Mouse (Mus musculus) urinary bladder, postnatal 14 days (tissue): ENCODE measurements around the gene Mars.
"Not testable (repeated sequence)": the region's sequence is repeated elsewhere in the genome, so short reads cannot be mapped to it uniquely, and the experiment has no call there.

Source experiments
- DNase-seq: peaks from one replicate; pipeline ENCODE4 v3.0.0; 2021; ENCODE audit warnings: low spot score

The Mars gene

DNA sequence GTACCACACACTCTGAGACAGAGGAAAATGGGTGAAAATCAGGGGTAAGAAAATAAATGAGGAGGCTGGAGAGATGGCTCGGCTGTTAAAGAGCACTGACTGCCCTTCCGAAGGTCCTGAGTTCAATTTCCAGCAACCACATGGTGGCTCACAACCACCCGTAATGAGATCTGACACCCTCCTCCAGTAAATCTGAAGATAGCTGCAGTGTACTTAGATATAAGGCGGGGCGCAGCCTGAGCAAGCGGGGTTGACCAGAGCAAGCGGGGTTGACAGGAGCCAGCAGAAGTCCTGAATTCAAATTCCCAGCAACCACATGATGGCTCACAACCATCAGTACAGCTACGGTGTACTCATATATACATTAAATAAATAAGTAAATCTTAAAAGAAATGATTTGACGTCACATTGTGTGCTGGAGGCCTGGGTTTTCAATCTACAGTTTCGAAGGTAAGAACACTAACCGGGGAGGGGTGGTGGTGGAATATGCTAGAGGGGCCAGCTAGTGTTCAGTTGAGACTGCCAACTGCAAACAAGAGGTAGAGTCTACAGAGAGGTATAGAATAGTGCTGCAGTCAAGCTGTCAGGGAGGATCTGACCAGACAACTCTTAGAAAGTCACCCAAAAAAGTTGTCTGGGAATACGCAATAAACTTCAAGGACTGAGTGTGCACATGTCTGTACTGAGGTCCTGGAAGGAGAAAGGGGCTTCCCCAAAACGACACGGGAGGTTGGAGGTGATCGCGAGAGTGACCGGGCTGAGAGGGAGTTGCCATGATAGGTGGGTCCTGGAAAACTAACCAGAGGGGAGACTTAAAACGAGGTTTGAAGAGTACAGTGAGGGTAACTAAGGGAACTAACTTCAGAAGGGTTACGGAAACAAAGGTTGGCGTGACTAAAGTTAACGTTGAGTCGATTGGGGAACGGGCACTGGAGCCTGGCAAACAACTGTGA lies 787 bp downstream of the Mars start:
- no peak for DNase-seq

DNA sequence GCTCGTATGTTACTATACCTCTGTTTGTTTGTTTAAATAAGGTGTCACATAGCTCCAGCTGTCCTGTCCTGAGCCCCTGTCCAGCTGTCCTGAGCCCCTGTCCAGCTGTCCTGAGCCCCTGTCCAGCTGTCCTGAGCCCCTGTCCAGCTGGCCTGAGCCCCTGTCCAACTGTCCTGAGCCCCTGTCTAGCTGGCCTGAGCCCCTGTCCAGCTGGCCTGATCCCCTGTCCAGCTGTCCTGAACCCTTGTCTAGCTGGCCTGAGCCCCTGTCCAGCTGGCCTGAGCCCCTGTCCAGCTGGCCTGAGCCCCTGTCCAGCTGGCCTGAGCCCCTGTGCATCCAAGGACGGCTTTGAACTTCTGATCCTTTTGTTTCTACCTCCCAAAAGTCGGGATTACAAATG lies 2.4 kb downstream of the Mars start:
- not testable (repeated sequence) for DNase-seq

- DNase-seq = no peak
Measured at GRCm38 (mm10) chr10:127303136-127303535, 8.4 kb downstream of the Mars start.

- no peak for DNase-seq
Measured at GRCm38 (mm10) chr10:127300361-127300760, 11.2 kb downstream of the Mars start.

- DNase-seq = no peak
Measured at GRCm38 (mm10) chr10:127297015-127297871, 14.3 kb downstream of the Mars start.

GRCm38 (mm10) chr10:127295986-127296794 lies 15.4 kb downstream of the Mars start:
- DNase-seq = no peak

- no peak for DNase-seq
Measured at GRCm38 (mm10) chr10:127294895-127295510, 16.6 kb downstream of the Mars start.

DNA sequence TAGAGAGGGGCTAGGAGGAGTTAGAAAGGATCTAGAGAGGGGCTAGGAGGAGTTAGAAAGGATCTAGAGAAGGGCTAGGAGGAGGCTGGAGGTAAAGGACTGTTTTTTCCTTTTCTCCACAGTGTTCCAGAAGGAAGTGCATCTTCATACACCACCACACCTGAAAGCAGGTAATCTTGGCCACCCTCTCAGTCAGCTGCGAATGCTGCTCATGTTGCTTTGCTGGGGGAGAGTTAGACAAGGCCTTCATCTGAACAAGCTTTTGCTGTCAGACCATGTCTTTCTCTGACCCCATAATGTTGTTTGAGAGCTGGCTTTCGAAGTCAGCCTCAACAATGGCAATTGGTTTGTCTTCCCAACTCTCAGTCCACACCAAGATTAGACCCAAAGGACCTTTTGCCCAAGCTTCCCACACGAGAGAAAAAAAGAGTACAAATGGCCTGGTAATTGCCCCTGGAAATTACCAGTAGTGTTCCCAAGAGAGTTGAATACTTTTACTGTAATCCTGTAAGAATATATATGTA lies 17.9 kb downstream of the Mars start:
- DNase-seq = no peak

- DNase-seq = no peak
Measured at GRCm38 (mm10) chr10:127292987-127293538, 18.5 kb downstream of the Mars start.

DNA sequence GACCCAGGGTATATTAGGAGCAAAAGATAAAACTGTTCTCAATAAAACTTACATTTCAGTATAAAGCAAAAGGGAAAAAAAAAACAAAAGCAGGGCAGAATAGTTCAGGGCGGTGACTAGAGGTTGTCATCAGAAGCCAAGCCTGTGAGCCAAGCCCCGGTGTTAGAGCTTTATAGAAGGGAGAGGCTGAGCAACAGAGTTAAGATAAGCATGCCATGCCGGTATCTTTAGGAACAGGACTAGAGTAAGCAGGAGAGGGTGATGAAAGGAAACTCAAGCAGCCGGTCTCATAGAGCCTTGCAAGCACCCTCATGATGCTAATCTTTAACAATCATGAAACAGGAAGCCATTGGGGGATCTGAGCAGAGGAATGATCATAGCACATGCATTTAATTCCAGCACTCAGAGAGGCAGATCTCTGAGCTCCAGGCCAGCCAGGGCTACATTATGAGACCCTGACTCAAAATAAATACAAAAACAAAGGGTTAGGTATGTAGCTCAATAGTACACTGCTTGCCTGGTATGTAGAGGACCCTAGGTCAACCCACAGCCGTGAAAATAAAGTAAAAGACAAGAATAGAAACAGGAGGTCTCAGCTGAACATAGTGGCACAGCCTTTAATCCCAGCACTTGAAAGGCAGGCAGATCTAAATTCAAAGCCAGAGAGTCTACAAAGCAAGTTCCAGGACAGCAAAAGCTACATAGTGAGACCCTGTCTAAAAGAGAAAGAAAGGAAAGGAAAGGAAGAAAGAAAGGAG lies 19.5 kb downstream of the Mars start:
- DNase-seq = no peak

- peak; percentile 66 for DNase-seq
Measured at GRCm38 (mm10) chr10:127290930-127291880, 20.4 kb downstream of the Mars start.

DNA sequence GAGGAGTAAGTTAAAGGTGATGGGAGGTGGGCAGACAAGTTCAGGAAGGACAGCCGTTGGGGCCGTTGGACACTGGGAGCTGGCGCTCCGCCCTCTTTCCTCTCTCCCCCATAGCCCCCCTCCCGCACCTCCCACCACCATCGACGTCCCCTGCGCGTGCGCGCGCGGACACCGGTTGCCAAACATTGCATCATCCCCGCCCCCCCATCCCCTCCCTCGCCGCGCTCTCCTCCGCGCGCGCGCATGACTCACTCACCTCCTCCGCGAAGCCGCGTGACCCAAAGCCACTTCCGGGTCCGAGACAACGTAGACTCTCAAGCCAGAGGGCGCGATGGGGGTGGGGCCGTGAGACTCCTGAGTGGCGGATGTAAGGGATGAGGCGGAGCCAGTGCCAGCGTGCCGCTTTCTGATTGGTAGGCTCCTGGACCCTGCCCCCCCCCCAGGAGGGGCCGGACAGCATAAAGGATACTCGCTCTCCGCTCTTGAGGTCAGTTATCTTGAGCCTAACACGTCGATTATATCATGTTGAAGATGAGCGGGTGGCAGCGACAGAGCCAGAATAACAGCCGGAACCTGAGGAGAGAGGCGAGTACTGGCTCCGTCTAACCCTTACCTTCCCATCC lies 21.2 kb downstream of the Mars start:
- DNase-seq = peak; percentile 100

DNA sequence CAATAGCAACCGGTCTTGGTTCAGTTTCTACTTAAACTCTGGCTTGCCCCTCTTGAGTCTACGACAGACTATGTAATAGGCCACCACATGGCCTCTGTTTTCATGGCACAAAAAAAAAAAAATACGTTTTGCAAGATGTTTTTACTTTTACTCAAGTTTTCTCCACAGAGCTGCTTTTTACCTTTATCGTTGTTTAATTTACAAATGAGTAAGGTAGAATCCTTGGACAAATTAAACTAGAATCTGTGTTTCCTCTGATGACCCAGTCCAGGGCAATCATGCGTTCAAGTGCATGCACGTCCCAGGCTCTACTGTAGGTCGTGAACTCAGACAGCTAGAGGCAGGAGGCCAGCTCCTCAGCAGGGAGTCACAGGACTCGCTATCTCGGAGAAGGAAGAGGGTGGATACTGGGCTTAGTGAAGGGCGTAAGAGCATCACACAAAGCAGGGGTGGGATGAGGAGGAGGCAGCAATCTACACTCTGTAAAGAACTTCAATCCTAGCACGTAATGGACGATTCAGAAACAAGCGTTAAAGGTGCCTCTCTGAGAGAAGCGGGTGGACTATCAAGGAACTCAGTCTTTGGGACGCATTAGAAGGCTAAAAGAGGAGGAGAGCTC lies 21.9 kb downstream of the Mars start:
- DNase-seq = peak; percentile 75

DNA sequence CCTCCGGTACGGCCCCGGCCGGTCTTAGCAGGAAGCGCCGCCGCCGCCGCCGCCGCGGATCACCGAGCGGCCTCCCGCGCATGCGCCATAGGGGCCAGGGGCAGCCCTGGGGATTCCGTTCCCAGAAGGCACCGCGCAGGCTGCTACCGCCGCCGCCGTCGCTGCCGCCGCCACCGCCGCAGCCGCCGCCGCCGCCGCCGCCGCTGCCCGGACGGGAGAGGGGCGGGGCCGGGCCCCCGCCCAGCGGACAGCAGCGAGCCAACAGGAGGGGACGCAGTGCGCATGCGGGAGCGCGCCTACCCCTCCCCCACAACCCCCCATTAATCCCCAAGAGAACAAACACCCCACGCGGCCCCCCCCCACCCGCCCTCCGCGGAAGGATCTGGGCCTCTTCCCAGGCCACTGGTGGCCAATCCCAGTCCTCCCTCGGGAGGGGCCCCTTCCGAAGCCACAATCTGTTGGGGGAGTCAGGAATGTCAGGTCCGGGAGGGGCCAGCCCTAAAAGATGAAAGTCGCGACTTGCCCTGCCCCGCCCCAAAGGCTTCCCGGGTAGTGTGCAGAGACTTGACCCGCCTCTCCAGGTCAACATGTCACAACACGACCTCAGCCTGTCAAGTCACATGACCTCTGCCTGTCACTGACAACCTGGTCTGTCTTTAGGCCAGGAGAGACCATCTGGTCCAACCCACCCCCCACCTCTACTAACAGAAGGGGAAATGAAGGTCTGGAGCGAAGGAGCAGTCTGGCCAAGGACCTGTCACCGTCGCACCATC lies 22.6 kb downstream of the Mars start, which contains the start of gene Mbd6:
Gene Mbd6, minus strand, starts transcription at position 219 of the 773 bp plus-strand sequence.
- peak; percentile 87 for DNase-seq

- peak; percentile 58 for DNase-seq
Measured at GRCm38 (mm10) chr10:127288328-127288799, 23.2 kb downstream of the Mars start.

DNA sequence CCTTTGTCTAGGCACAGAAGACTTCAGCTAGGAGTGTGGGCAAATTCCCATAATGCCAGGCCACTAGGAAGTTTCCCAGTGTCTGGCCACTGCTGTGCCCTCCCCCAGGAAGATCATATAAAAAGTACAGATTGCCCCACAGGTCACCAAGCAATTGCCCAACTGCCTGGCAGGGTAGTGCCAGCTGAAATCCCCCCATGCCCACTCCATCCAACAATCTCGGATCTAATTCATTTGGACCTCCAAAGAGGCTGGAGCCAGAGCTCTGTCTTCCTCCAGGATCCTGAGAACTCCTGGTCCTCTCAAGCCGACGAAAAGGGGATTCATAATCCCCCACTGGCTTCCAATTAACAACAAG lies 23.7 kb downstream of the Mars start:
- DNase-seq = no peak

DNA sequence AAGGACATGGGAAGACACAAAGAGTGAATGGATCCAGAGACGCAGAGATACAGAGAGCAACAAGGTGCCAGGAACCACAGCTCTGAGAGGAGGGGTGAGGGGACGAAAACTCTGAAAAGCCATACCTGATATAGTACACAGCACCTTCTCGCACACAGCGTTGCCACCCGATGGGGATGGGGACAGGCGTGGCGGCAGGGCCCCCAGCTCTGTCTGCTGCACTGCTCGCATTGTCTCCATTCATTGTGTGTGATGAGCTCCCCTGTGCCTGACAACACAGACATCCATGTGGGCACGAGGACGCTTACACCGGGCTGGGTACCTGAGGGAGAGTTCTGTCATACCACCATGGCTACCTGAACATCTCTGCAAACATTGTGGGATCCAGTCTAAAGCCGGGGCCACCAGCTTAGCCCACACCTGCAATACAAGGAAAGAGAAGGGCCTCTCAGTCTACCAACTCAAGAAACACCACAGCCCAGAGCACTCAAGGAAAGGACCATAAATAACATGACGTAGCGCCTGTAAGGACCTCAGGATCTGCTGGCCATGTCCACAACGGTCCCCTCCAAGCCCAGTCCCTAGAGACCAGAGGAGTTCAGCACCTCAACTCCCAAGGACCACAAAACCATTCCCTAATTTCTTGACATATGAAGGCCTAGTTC lies 24.2 kb downstream of the Mars start:
- DNase-seq = no peak
